Mouse (Mus musculus): ENCODE measurements around the gene Reg4. TPM values are rescaled to one million over a fixed set of nuclear protein-coding genes. Genes with fewer than 3 reads are reported as not detected.

Gene Reg4
- polyA plus RNA-seq, 1 experiment: not detected

DNA sequence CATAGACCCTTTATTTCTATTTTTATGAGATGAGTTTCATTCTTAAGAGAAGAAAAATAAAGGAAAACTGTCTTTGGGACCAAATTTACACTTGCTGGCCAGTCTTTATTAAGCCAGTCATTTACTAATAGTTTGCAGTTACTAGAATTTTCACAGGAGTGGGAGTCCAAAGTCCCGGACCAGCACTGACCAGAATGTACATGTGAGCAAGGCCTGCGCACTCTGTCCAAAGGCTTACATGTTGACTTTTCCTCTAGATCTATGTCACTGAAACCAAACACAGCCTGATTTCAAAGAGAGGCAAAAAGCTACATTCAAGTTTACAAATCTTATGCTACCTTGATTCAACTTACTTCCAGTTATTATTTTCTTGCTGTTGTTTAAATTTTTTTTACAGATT lies 40.2 kb downstream of the Reg4 start:
- no peak for TF ChIP-seq TAL1 (IDR thresholded peaks at IDR 0.05; ENCODE audit: low read length)
- no peak for TF ChIP-seq GATA1 (IDR thresholded peaks at IDR 0.05; ENCODE audit: low read length)
- H3K36me3 ChIP-seq (ENCODE audit: control insufficient read depth): no peaks in the 10 kb centered on the region

DNA sequence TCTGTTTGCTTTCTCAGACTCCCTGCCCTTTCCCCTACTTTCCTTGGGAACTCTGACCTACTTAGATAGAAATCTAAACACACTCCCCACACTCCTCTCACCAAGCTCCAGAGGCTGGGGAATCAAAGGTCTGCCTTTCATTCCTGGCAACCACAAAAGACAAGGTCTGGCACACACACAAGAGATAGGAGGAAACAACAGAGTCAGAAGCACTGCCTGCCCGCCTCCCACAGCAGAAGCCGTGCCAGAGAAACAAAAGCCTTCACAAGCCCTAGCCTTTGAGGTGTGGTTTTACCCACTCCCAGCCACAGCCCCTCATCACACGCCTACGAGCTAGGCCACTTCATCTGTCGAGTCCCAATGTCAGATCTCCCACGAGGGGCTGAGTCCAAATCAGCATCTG lies 45.3 kb downstream of the Reg4 start:
- H3K27me3 ChIP-seq (ENCODE audit: control insufficient read depth): no peaks in the 10 kb centered on the region
- no peak overlapping the region for H3K4me3 ChIP-seq (replicated peaks)
- no peaks in the 10 kb centered on the region for H3K36me3 ChIP-seq (ENCODE audit: control insufficient read depth)
- H3K9me3 ChIP-seq (ENCODE audit: control insufficient read depth, low read length): no peaks in the 10 kb centered on the region
- no peaks in the 10 kb centered on the region for H3K4me1 ChIP-seq (ENCODE audit: control insufficient read depth)
- no peak for TF ChIP-seq GATA1 (IDR thresholded peaks at IDR 0.05; ENCODE audit: low read length)
- no peak for TF ChIP-seq TAL1 (IDR thresholded peaks at IDR 0.05; ENCODE audit: low read length)

More for the DNA sequence above, 40.2 kb downstream of the Reg4 start:
- no peaks in the 10 kb centered on the region for H3K9me3 ChIP-seq (ENCODE audit: control insufficient read depth, low read length)
- no peaks in the 10 kb centered on the region for H3K27me3 ChIP-seq (ENCODE audit: control insufficient read depth)
- H3K4me1 ChIP-seq (ENCODE audit: control insufficient read depth): peaks cover 13% of the 10 kb centered on the region
- H3K4me3 ChIP-seq (replicated peaks): no peak overlapping the region

DNA sequence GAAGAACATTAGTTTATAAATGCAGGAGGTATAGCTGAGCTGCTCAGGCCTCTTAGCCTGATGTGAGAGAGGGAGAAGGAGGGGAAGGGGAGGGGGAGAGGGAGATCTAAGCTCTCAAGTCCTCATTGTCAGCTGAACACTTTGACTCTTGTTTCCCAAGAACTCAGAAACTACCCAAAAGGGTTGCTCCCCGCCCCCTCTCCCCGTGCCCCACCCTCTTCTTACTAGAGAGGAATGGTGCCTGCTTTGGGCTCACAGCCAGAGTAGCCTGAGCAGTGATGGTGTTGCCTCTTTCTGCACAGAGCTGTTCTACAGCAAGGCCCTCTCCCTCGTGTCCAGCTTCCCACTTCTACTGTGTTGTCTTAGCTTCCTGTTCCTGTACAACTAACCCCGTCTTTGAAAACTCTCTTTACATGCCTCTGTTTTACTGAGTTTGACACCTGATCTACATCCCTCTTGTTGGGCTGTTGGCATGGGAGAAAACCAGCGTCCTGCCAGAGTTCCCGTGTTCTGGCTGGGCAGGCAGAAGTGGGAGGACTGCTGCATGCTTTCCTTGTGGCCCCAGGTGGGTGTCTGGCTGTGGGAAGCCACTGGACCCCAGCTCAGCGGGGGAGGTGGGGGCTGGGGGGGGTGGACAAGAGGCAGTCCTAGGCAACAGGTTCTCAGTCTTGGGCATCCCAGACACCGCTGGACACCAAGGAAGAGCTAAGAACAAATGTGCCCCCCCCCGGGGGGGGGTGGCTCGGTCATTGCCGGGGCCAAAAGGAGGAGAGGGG lies 51.9 kb downstream of the Reg4 start:
- peaks cover 3% of the 10 kb centered on the region; the same call in 1 of the 2 replicates for H3K4me1 ChIP-seq (ENCODE audit: control insufficient read depth)
- no peak overlapping the region for H3K4me3 ChIP-seq (replicated peaks)
- no peaks in the 10 kb centered on the region for H3K9me3 ChIP-seq (ENCODE audit: control insufficient read depth, low read length)
- TF ChIP-seq TAL1 (IDR thresholded peaks at IDR 0.05; ENCODE audit: low read length) (no peak), GATA1 (IDR thresholded peaks at IDR 0.05; ENCODE audit: low read length) (no peak)
- H3K36me3 ChIP-seq (ENCODE audit: control insufficient read depth): no peaks in the 10 kb centered on the region
- no peaks in the 10 kb centered on the region for H3K27me3 ChIP-seq (ENCODE audit: control insufficient read depth)

DNA sequence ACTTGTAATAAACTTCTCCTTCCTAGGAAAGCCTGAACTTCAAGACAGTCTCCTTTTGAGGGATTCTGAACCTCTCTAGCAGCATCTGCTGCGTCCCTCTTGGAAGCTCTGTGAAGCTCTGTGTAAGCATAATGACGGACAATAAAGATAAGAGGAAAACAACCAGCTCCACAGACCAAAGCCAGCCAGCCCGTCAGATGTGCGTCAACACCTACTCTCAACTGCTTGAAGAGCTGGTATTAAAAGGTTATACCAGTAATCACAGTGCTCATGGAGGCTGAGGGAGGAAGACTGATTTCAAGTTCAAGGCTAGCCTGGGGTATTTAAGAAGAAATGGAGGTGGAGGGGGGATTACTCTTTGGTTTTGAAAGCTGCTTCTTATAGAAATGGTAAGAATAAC lies 57.7 kb downstream of the Reg4 start:
- H3K36me3 ChIP-seq (ENCODE audit: control insufficient read depth): no peaks in the 10 kb centered on the region; the same call in 1 of the 2 replicates
- TF ChIP-seq TAL1 (IDR thresholded peaks at IDR 0.05; ENCODE audit: low read length): no peak
- no peak for TF ChIP-seq GATA1 (IDR thresholded peaks at IDR 0.05; ENCODE audit: low read length)
- no peak overlapping the region for H3K4me3 ChIP-seq (replicated peaks)
- H3K4me1 ChIP-seq (ENCODE audit: control insufficient read depth): peaks cover 7% of the 10 kb centered on the region
- H3K27me3 ChIP-seq (ENCODE audit: control insufficient read depth): no peaks in the 10 kb centered on the region
- H3K9me3 ChIP-seq (ENCODE audit: control insufficient read depth, low read length): no peaks in the 10 kb centered on the region

DNA sequence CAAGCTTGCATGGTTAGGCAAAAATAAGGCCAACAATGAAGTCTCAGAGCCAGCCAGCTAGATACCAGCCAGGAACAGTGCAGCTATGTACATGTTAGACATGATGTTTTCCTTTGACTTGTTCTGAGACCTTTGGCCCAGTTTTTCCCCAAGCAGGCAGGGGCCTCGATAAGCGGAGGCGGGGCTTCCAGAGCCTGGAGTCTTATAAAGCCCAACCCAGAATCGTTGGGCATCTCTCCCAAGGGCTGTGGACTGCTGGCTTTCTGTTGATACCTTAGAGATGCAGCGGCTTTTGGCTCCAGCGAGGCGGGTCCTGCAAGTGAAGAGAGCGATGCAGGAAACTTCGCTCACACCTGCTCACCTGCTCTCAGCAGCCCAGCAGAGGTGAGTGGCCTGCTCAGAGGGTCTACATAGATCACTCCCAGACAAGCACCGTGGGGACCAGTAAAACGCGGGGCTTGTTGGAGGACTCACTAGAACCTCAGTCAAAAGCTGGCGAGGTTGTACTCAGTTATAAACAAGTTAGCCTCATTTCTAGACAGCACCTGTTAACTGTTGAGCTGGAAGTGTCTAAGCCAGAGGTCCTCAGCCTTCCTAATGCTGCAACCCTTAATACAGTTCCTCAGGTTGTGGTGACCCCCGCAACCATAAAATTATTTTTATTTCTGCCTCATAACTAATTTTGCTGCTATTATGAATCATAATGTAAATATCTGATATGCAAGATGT lies 58.4 kb downstream of the Reg4 start, which contains the start of gene Hmgcs2:
Hmgcs2 (plus strand) TSS at position 232 of the 729 bp plus-strand sequence.
- TF ChIP-seq TAL1 (IDR thresholded peaks at IDR 0.05; ENCODE audit: low read length): no peak
- Histone ChIP-seq H3K36me3 (ENCODE audit: control insufficient read depth) (no peaks in the 10 kb centered on the region; the same call in 1 of the 2 replicates), H3K4me1 (ENCODE audit: control insufficient read depth) (peaks cover 5% of the 10 kb centered on the region), H3K4me3 (replicated peaks) (peak within 1 kb of the TSS; percentile 50), H3K9me3 (ENCODE audit: control insufficient read depth, low read length) (no peaks in the 10 kb centered on the region), H3K27me3 (ENCODE audit: control insufficient read depth) (no peaks in the 10 kb centered on the region)

DNA sequence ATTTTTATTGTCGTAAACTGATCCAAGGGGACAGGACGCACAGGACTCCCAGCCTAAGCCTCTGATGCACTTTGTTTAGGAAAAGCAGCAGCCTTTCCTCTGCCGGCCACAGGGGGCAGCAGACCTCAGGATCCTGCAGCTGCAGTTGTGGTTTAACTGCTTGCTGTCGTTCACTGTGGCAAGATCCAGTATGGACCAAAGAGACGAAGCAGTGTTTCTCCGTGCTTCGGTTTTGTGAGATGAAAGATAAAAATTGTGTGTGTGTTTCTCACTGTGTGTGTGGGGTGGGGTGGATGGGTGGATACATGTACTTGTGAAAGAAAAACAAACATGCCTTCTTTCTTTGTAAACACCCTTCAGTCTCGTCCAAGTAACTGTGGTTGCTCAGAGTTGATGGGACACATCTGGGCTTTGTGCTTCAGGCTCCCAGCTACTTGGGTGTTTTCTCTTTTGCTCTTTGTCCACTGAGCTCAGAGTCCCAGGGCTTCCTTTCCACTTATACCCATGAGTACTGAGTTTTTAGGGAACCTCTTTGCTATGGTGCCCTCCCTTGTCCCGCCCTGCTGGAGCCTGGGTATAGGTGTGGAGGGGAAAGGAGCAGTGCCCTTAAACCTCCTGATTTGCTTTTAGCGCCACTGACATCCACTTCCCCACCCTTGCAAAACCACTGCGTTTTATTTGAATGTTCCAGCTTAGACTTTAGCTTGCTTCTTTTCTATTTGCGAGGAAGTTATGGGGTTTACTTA lies 59.1 kb downstream of the Reg4 start:
- peak overlapping the region; percentile 50 for H3K4me3 ChIP-seq (replicated peaks)
- TF ChIP-seq TAL1 (IDR thresholded peaks at IDR 0.05; ENCODE audit: low read length) (no peak), GATA1 (IDR thresholded peaks at IDR 0.05; ENCODE audit: low read length) (no peak)
- no peaks in the 10 kb centered on the region for H3K9me3 ChIP-seq (ENCODE audit: control insufficient read depth, low read length)
- H3K4me1 ChIP-seq (ENCODE audit: control insufficient read depth): peaks cover 5% of the 10 kb centered on the region
- no peaks in the 10 kb centered on the region for H3K27me3 ChIP-seq (ENCODE audit: control insufficient read depth)
- no peaks in the 10 kb centered on the region; the same call in 1 of the 2 replicates for H3K36me3 ChIP-seq (ENCODE audit: control insufficient read depth)

DNA sequence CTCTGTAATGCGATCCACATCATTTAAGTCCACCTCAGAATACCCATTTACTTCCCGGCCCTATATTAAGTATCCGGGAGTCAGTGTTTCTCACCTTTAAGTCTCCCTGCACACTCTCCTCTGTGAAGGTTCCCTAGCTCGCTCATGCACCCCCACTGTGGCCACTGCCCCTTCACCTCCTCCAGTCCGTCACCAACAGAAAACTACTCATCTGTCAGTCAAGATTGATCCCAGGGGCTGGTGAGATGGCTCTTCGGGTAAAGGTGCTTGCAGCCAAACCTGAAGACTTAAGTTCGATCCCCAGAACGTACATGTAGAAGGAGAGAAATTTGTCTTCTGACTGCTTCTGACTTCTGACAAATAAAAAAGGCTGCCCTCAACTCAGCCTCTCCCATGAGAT lies 60.5 kb downstream of the Reg4 start:
- no peak for TF ChIP-seq GATA1 (IDR thresholded peaks at IDR 0.05; ENCODE audit: low read length)
- TF ChIP-seq TAL1 (IDR thresholded peaks at IDR 0.05; ENCODE audit: low read length): no peak

DNA sequence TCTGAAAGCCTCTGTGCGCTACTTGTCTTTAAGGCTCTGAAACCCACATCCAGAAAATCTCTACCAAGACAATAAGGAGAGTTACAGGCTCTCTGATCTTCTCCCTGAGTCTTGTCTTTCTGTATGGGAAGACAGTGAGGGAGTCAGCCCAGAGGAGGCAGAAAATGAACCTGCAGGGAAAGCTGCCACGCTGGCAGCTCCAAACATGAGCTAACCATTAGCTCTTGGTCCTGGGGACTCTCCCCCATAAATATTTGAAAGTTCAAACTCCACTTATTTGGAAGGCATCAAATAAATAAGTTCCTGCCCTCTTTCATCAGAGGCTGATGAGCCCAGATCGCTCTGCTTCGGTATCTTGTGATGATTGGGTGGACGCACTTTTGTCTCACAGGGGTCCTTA lies 61.2 kb downstream of the Reg4 start:
- Histone ChIP-seq H3K36me3 (ENCODE audit: control insufficient read depth) (no peaks in the 10 kb centered on the region; the same call in 1 of the 2 replicates), H3K4me3 (replicated peaks) (no peak overlapping the region), H3K4me1 (ENCODE audit: control insufficient read depth) (peaks cover 5% of the 10 kb centered on the region), H3K27me3 (ENCODE audit: control insufficient read depth) (no peaks in the 10 kb centered on the region), H3K9me3 (ENCODE audit: control insufficient read depth, low read length) (no peaks in the 10 kb centered on the region)
- TF ChIP-seq TAL1 (IDR thresholded peaks at IDR 0.05; ENCODE audit: low read length): no peak
- no peak for TF ChIP-seq GATA1 (IDR thresholded peaks at IDR 0.05; ENCODE audit: low read length)

More for the DNA sequence above, 60.5 kb downstream of the Reg4 start:
- no peaks in the 10 kb centered on the region; the same call in 1 of the 2 replicates for H3K36me3 ChIP-seq (ENCODE audit: control insufficient read depth)
- peaks cover 5% of the 10 kb centered on the region for H3K4me1 ChIP-seq (ENCODE audit: control insufficient read depth)
- no peaks in the 10 kb centered on the region for H3K27me3 ChIP-seq (ENCODE audit: control insufficient read depth)
- no peak overlapping the region for H3K4me3 ChIP-seq (replicated peaks)
- no peaks in the 10 kb centered on the region for H3K9me3 ChIP-seq (ENCODE audit: control insufficient read depth, low read length)

Other genes with a start within 250 kb of the Reg4 start
- 0.05 and 0.08 TPM in 2 replicates for gene Notch2, start 208.6 kb upstream of the Reg4 start, polyA plus RNA-seq (2012)
- not detected in 2 replicates for gene Adam30, start 61.5 kb upstream of the Reg4 start, polyA plus RNA-seq (2012)
- 0.03 and 0.08 TPM in 2 replicates for gene Hmgcs2, start 58.3 kb downstream of the Reg4 start, polyA plus RNA-seq (2012)
- 3.6 and 3.9 TPM in 2 replicates for gene Phgdh, start 117.8 kb downstream of the Reg4 start, polyA plus RNA-seq (2012)
- not detected in 2 replicates for gene Zfp697, start 160.3 kb downstream of the Reg4 start, polyA plus RNA-seq (2012)
- not detected in 2 replicates for gene Gm4450, start 235.0 kb downstream of the Reg4 start, polyA plus RNA-seq (2012)

Measured in erythroblast, embryonic 14.5 days (primary cell).